Mouse (Mus musculus) cortical plate, adult 2 months (tissue): ENCODE results near the gene Cks2.

ENCODE experiments used
- CTCF ChIP-seq: fragments of 200-500 bp; IDR thresholded peaks from 2 replicates; pipeline ENCODE4 v1.5.1; 2011; ENCODE audit warnings: mild to moderate bottlenecking, control low read depth, low read length; ENCODE audit not compliant: insufficient read depth; ENCODE audit errors: extremely low read depth
- POLR2A ChIP-seq: fragments of 200-500 bp; IDR thresholded peaks from 2 replicates; pipeline ENCODE4 v1.6.1; 2011; ENCODE audit warnings: mild to moderate bottlenecking, low read length, control low read depth; ENCODE audit not compliant: insufficient read depth; ENCODE audit errors: extremely low read depth

DNA sequence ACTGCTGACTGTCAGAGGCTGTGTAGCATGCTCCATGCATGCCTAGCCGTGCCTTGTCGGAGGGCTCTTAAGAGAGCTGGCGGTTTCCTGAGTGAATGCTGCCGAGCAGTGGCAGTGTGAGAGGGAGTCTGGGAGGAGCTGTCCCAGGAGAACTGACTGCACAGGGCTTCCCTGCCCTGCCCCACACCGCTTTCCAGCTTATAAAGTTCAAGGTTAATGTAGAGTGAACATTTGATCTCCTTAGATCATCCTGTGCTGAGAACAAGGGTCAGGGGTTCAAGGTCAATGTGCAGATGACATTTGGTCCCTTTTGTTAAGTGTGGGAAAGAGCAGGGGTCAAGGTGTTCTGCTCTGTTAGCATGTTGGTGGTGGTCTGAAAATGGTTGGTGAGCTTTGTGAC, 36.0 kb downstream of the Cks2 start:
- TF ChIP-seq CTCF (no peak), POLR2A (no peak)
